ENCODE assay signal across 7 mouse cellular contexts in genomic region chr10:82860929-82861315, GRCm38 (mm10). TPM values are rescaled to one million over a fixed set of nuclear protein-coding genes. Genes with fewer than 3 reads are reported as not detected.
A peak's percentile ranks its signal among the peaks of the same experiment; 100 is the strongest.
DNase-seq lines count a peak whose midpoint lies in the region; ATAC-seq and TF ChIP-seq lines count a peak whose summit lies in the region.

No protein-coding gene starts in this region.

- DNase-seq in spleen, adult 2 months (ENCODE audit: low read depth in 1 of 2, low spot score in 2 of 2), result no peak
- DNase-seq in spleen, postnatal 14 days (ENCODE audit: low spot score in 2 of 2), result no peak
- no peak for DNase-seq in limb, embryonic 14.5 days (ENCODE audit: low spot score)
- DNase-seq in urinary bladder, postnatal 4 days (ENCODE audit: low spot score in 2 of 2), result no peak
- DNase-seq in yolk sac, embryonic 10.5 days (ENCODE audit: low spot score), result no peak

- WGBS in spleen, adult 2 months, result 12% methylated on average over 8 of the region's 8 CpGs
- WGBS in forebrain, embryonic 12.5 days, result 4% methylated on average over 8 of the region's 8 CpGs
- 4% methylated on average over 8 of the region's 8 CpGs for WGBS in limb, embryonic 14.5 days
- WGBS in stomach, embryonic 16.5 days, result 6% methylated on average over 8 of the region's 8 CpGs

- H3K4me2 ChIP-seq in forebrain, embryonic 12.5 days, result peak overlapping the region; percentile 70
- H3K4me2 ChIP-seq in limb, embryonic 14.5 days (replicated peaks; ENCODE audit: low read depth, low read length, severe bottlenecking), result peak overlapping the region; percentile 52
- H3K4me2 ChIP-seq in stomach, embryonic 16.5 days (ENCODE audit: low read depth, low read length), result peak overlapping the region; percentile 79

- no peak for ATAC-seq in forebrain, embryonic 12.5 days (ENCODE audit: low FRiP score)
- ATAC-seq in limb, embryonic 14.5 days (ENCODE audit: low FRiP score, low read depth), result no peak
- no peak for ATAC-seq in stomach, embryonic 16.5 days (ENCODE audit: insufficient read depth, low FRiP score)

- no peaks in the 10 kb centered on the region; the same call in 1 of the 2 replicates for H3K36me3 ChIP-seq in spleen, adult 2 months (ENCODE audit: control insufficient read depth, insufficient read depth, low read length)
- H3K36me3 ChIP-seq in forebrain, embryonic 12.5 days (replicated peaks), result peaks cover 14% of the 10 kb centered on the region
- peaks cover 17% of the 10 kb centered on the region for H3K36me3 ChIP-seq in limb, embryonic 14.5 days (ENCODE audit: control insufficient read depth, insufficient read depth, low read length)
- peaks cover 3% of the 10 kb centered on the region; the same call in 1 of the 2 replicates for H3K36me3 ChIP-seq in stomach, embryonic 16.5 days (ENCODE audit: control insufficient read depth, insufficient read depth, low read length)

- H3K27ac ChIP-seq in spleen, adult 2 months (ENCODE audit: insufficient read depth, low read length), result peak overlapping the region; percentile 89
- H3K27ac ChIP-seq in forebrain, embryonic 12.5 days, result peak overlapping the region; percentile 92
- peak overlapping the region; percentile 87 for H3K27ac ChIP-seq in limb, embryonic 14.5 days (replicated peaks; ENCODE audit: low read depth, low read length)
- peak overlapping the region; percentile 96 for H3K27ac ChIP-seq in stomach, embryonic 16.5 days (ENCODE audit: low read length)

- H3K9me3 ChIP-seq in forebrain, embryonic 12.5 days, result no peaks in the 10 kb centered on the region
- no peaks in the 10 kb centered on the region for H3K9me3 ChIP-seq in limb, embryonic 14.5 days (ENCODE audit: control insufficient read depth, low read length)
- H3K9me3 ChIP-seq in stomach, embryonic 16.5 days (replicated peaks; ENCODE audit: control insufficient read depth, low read length), result no peaks in the 10 kb centered on the region

- H3K4me3 ChIP-seq in spleen, adult 2 months (ENCODE audit: extremely low read depth, insufficient read depth, insufficient read length), result peak overlapping the region; percentile 67
- H3K4me3 ChIP-seq in forebrain, embryonic 12.5 days (replicated peaks), result peak overlapping the region; percentile 66
- H3K4me3 ChIP-seq in limb, embryonic 14.5 days (replicated peaks; ENCODE audit: low read length), result peak overlapping the region; percentile 70
- H3K4me3 ChIP-seq in stomach, embryonic 16.5 days (replicated peaks; ENCODE audit: low read length), result peak overlapping the region; percentile 82

- H3K9ac ChIP-seq in forebrain, embryonic 12.5 days, result peak overlapping the region; percentile 87
- H3K9ac ChIP-seq in limb, embryonic 14.5 days (ENCODE audit: low read depth, low read length, severe bottlenecking), result peak overlapping the region; percentile 86
- H3K9ac ChIP-seq in stomach, embryonic 16.5 days (ENCODE audit: low read length), result peak overlapping the region; percentile 90

- no peaks in the 10 kb centered on the region for H3K27me3 ChIP-seq in spleen, adult 2 months (ENCODE audit: control insufficient read depth, insufficient read depth, low read length)
- no peaks in the 10 kb centered on the region for H3K27me3 ChIP-seq in forebrain, embryonic 12.5 days
- H3K27me3 ChIP-seq in limb, embryonic 14.5 days (ENCODE audit: control insufficient read depth, insufficient read depth, low read length), result no peaks in the 10 kb centered on the region
- no peaks in the 10 kb centered on the region for H3K27me3 ChIP-seq in stomach, embryonic 16.5 days (ENCODE audit: control insufficient read depth, insufficient read depth, low read length)

- H3K4me1 ChIP-seq in spleen, adult 2 months (ENCODE audit: control insufficient read depth, insufficient read depth, insufficient read length), result peaks cover 4% of the 10 kb centered on the region; the same call in 1 of the 2 replicates
- H3K4me1 ChIP-seq in forebrain, embryonic 12.5 days, result peaks cover 34% of the 10 kb centered on the region
- peaks cover 17% of the 10 kb centered on the region for H3K4me1 ChIP-seq in limb, embryonic 14.5 days (ENCODE audit: control insufficient read depth, insufficient read depth, low read length)
- H3K4me1 ChIP-seq in stomach, embryonic 16.5 days (ENCODE audit: control insufficient read depth, insufficient read depth, low read length), result peaks cover 22% of the 10 kb centered on the region

- no peak for TF ChIP-seq POLR2A in spleen, adult 2 months (IDR thresholded peaks at IDR 0.05; ENCODE audit: low read depth, low read length)
- TF ChIP-seq POLR2A in limb, embryonic 14.5 days (IDR thresholded peaks at IDR 0.05; ENCODE audit: borderline replicate concordance, extremely low read depth, insufficient read depth, insufficient read length), result no peak

- TF ChIP-seq CTCF in spleen, adult 2 months (IDR thresholded peaks at IDR 0.05; ENCODE audit: extremely low read depth, insufficient read depth, insufficient read length, insufficient replicate concordance), result no peak

RNA-seq across cellular contexts. Expression of gene Eid3, which starts 5.5 kb away (rescaled TPM):
- 0.34 TPM in 1 of 2 replicates, not detected in the other for polyA plus RNA-seq in spleen, adult 2 months (2012; rRNA removed)
- polyA plus RNA-seq in forebrain, embryonic 12.5 days (2016; fragmentation: Nextera tagmentation; extraction: Ambion mirVana), result 0.90 and 1.2 TPM in 2 replicates
- polyA plus RNA-seq in limb, embryonic 14.5 days (2012; rRNA removed), result 0.53 and 0.72 TPM in 2 replicates
- 0.43 and 0.55 TPM in 2 replicates for polyA plus RNA-seq in limb, embryonic 14.5 days (2014; fragmentation: Nextera tagmentation; extraction: Ambion mirVana)
- polyA plus RNA-seq in stomach, embryonic 16.5 days (2015; fragmentation: Nextera tagmentation; extraction: Ambion mirVana), result 0.40 and 0.46 TPM in 2 replicates

RNA-seq across cellular contexts. Expression of gene Txnrd1, which starts 27.2 kb away (rescaled TPM):
- polyA plus RNA-seq in spleen, adult 2 months (2012; rRNA removed), result 14.8 and 18.7 TPM in 2 replicates
- 183 and 206 TPM in 2 replicates for polyA plus RNA-seq in forebrain, embryonic 12.5 days (2016; fragmentation: Nextera tagmentation; extraction: Ambion mirVana)
- 67.7 and 71.4 TPM in 2 replicates for polyA plus RNA-seq in limb, embryonic 14.5 days (2012; rRNA removed)
- polyA plus RNA-seq in limb, embryonic 14.5 days (2014; fragmentation: Nextera tagmentation; extraction: Ambion mirVana), result 87.9 and 97.7 TPM in 2 replicates
- polyA plus RNA-seq in stomach, embryonic 16.5 days (2015; fragmentation: Nextera tagmentation; extraction: Ambion mirVana), result 77.4 and 79.4 TPM in 2 replicates
